Mouse (Mus musculus) thymus, adult 2 months (tissue): Measurements from ENCODE around the gene Dgki.

ENCODE experiments used
- CTCF ChIP-seq: fragments of 200-500 bp; IDR thresholded peaks from 2 replicates; pipeline ENCODE4 v1.5.1; 2012; ENCODE audit warnings: mild to moderate bottlenecking, control low read depth, low read length, moderate library complexity, borderline replicate concordance; ENCODE audit not compliant: control insufficient read depth, poor library complexity, insufficient read depth; ENCODE audit errors: extremely low read depth
- POLR2A ChIP-seq: fragments of 200-500 bp; IDR thresholded peaks from 2 replicates; pipeline ENCODE4 v1.6.1; 2012; ENCODE audit warnings: mild to moderate bottlenecking, low read length, control low read depth, moderate library complexity; ENCODE audit not compliant: control insufficient read depth, poor library complexity, insufficient read depth; ENCODE audit errors: extremely low read depth

DNA sequence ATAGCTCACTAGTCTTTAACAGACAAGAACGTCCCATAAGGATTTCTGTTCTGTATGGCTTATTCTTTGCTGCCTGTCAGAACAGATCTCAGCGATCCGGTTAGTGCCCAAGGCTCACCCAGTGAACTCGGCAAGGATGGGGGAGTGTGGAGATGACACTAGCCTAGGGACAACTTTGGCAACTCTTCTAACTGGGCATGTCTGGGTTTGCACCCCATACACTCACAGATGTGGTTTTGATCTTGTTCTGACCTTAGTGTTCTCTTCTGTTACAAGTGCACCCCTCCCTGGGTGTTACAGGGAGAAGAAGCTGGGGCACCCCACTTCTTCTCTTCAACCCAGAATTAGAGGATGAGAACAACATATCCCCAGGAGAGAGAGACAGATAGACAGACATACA is 1.0 kb downstream of the Dgki start:
- no peak for TF ChIP-seq POLR2A
- TF ChIP-seq CTCF, result no peak
